Mouse (Mus musculus): ENCODE data around the gene Fmo1. TPM values are rescaled to one million over a fixed set of nuclear protein-coding genes. Genes with fewer than 3 reads are reported as not detected.

Fmo1 gene
- polyA plus RNA-seq, 1 experiment, result not detected

- TF ChIP-seq FLI1 (IDR thresholded peaks at IDR 0.05; ENCODE audit: low read length) (no peak), GATA1 (IDR thresholded peaks at IDR 0.05; ENCODE audit: borderline replicate concordance, low read length) (no peak)
- peaks cover 4% of the 10 kb centered on the region; the same call in 1 of the 2 replicates for H3K9me3 ChIP-seq
- no peaks in the 10 kb centered on the region for H3K4me1 ChIP-seq
- no peaks in the 10 kb centered on the region for H3K27me3 ChIP-seq (replicated peaks)
- no peak overlapping the region for H3K4me3 ChIP-seq (replicated peaks)
- no peaks in the 10 kb centered on the region for H3K36me3 ChIP-seq (replicated peaks; ENCODE audit: low read length)
Measured at GRCm38 (mm10) chr1:162887644-162888043, 21.2 kb upstream of the Fmo1 start.

GRCm38 (mm10) chr1:162886138-162886816, 19.9 kb upstream of the Fmo1 start:
- TF ChIP-seq GATA1 (IDR thresholded peaks at IDR 0.05; ENCODE audit: borderline replicate concordance, low read length) (no peak), FLI1 (IDR thresholded peaks at IDR 0.05; ENCODE audit: low read length) (no peak)
- H3K27me3 ChIP-seq (replicated peaks), result no peaks in the 10 kb centered on the region
- H3K9me3 ChIP-seq, result peaks cover 4% of the 10 kb centered on the region; the same call in 1 of the 2 replicates
- H3K4me3 ChIP-seq (replicated peaks), result no peak overlapping the region
- H3K36me3 ChIP-seq (replicated peaks; ENCODE audit: low read length), result no peaks in the 10 kb centered on the region
- H3K4me1 ChIP-seq, result no peaks in the 10 kb centered on the region

GRCm38 (mm10) chr1:162882681-162883080, 16.3 kb upstream of the Fmo1 start:
- peaks cover 4% of the 10 kb centered on the region; the same call in 1 of the 2 replicates for H3K9me3 ChIP-seq
- H3K4me1 ChIP-seq, result no peaks in the 10 kb centered on the region
- no peak overlapping the region for H3K4me3 ChIP-seq (replicated peaks)

DNA sequence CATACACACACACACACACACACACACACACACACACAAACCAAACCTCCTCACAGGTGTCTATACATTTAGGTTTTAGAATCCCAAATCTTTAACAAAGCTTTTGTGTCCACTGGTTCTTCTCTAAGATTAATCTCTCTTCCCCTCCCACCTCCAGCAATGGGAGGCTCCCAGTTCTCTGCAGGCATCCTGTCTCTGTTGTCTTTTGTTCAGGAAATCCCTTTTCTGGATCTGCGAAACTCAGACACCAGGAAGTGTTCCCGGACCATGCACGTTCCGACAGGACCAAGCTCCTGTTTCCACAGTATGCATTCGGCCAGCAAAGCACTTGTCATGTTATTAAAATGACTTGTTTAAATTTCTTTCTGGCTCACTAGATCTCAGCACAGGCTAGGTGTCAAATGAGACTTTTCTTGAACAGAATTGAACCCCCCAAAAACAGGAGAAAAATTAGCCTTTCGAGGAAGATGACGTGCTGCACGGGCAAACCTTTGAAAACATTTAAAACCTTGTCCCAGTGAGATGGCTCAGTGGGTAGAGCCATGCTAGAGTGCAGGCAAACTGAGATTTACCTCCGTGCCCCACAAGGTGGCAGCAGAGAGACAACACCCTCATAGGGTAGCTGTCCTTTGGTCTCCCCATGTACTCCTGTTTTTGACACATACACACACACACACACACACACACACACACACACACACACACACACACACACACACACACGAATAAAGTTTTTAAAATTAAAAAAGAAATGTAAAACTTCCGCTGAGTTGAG, 13.4 kb upstream of the Fmo1 start:
- TF ChIP-seq GATA1 (IDR thresholded peaks at IDR 0.05; ENCODE audit: borderline replicate concordance, low read length), result no peak
- no peak for TF ChIP-seq FLI1 (IDR thresholded peaks at IDR 0.05; ENCODE audit: low read length)
- H3K27me3 ChIP-seq (replicated peaks), result no peaks in the 10 kb centered on the region
- H3K4me1 ChIP-seq, result no peaks in the 10 kb centered on the region
- H3K4me3 ChIP-seq (replicated peaks), result no peak overlapping the region
- H3K36me3 ChIP-seq (replicated peaks; ENCODE audit: low read length), result no peaks in the 10 kb centered on the region
- no peaks in the 10 kb centered on the region for H3K9me3 ChIP-seq

More at GRCm38 (mm10) chr1:162882681-162883080, 16.3 kb upstream of the Fmo1 start:
- no peak for TF ChIP-seq GATA1 (IDR thresholded peaks at IDR 0.05; ENCODE audit: borderline replicate concordance, low read length)
- no peak for TF ChIP-seq FLI1 (IDR thresholded peaks at IDR 0.05; ENCODE audit: low read length)
- no peaks in the 10 kb centered on the region for H3K36me3 ChIP-seq (replicated peaks; ENCODE audit: low read length)
- H3K27me3 ChIP-seq (replicated peaks), result no peaks in the 10 kb centered on the region

DNA sequence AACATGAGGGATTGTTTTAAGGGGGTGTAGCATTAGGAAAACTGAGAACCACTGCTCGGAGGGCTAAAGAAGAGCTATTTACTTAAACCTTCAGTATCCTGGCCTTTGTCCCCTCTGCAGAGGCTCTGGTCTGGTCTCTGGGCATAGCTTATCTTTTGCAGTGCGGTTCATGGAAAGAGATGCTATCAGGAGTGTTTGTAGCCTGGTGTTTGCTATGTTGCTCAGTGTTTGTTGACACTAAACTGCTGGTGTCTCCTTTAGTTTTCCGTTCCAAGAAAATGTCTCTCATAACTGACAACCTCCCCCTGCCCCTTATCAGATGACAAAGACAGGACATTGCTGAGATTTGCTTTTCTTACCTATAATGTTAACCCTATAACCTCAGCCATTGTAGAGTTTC, 8.7 kb upstream of the Fmo1 start:
- H3K9me3 ChIP-seq, result no peaks in the 10 kb centered on the region; the same call in 1 of the 2 replicates
- TF ChIP-seq GATA1 (IDR thresholded peaks at IDR 0.05; ENCODE audit: borderline replicate concordance, low read length) (no peak), FLI1 (IDR thresholded peaks at IDR 0.05; ENCODE audit: low read length) (no peak)
- no peaks in the 10 kb centered on the region for H3K4me1 ChIP-seq
- H3K4me3 ChIP-seq (replicated peaks), result no peak overlapping the region
- no peaks in the 10 kb centered on the region for H3K36me3 ChIP-seq (replicated peaks; ENCODE audit: low read length)
- no peaks in the 10 kb centered on the region for H3K27me3 ChIP-seq (replicated peaks)

- no peaks in the 10 kb centered on the region for H3K36me3 ChIP-seq (replicated peaks; ENCODE audit: low read length)
- no peaks in the 10 kb centered on the region for H3K4me1 ChIP-seq
- TF ChIP-seq GATA1 (IDR thresholded peaks at IDR 0.05; ENCODE audit: borderline replicate concordance, low read length) (no peak), FLI1 (IDR thresholded peaks at IDR 0.05; ENCODE audit: low read length) (no peak)
- H3K4me3 ChIP-seq (replicated peaks), result no peak overlapping the region
- no peaks in the 10 kb centered on the region for H3K27me3 ChIP-seq (replicated peaks)
- H3K9me3 ChIP-seq, result no peaks in the 10 kb centered on the region; the same call in 1 of the 2 replicates
Measured at GRCm38 (mm10) chr1:162871701-162872311, 5.4 kb upstream of the Fmo1 start.

GRCm38 (mm10) chr1:162870978-162871377, 4.6 kb upstream of the Fmo1 start:
- H3K9me3 ChIP-seq, result no peaks in the 10 kb centered on the region; the same call in 1 of the 2 replicates
- TF ChIP-seq GATA1 (IDR thresholded peaks at IDR 0.05; ENCODE audit: borderline replicate concordance, low read length), result no peak
- no peak for TF ChIP-seq FLI1 (IDR thresholded peaks at IDR 0.05; ENCODE audit: low read length)
- H3K36me3 ChIP-seq (replicated peaks; ENCODE audit: low read length), result no peaks in the 10 kb centered on the region
- H3K27me3 ChIP-seq (replicated peaks), result no peaks in the 10 kb centered on the region
- no peaks in the 10 kb centered on the region for H3K4me1 ChIP-seq
- no peak overlapping the region for H3K4me3 ChIP-seq (replicated peaks)

GRCm38 (mm10) chr1:162867396-162867795, 986 bp upstream of the Fmo1 start:
- Histone ChIP-seq H3K27me3 (replicated peaks) (no peaks in the 10 kb centered on the region), H3K4me1 (no peaks in the 10 kb centered on the region), H3K4me3 (replicated peaks) (no peak overlapping the region), H3K36me3 (replicated peaks; ENCODE audit: low read length) (no peaks in the 10 kb centered on the region), H3K9me3 (no peaks in the 10 kb centered on the region; the same call in 1 of the 2 replicates)
- TF ChIP-seq GATA1 (IDR thresholded peaks at IDR 0.05; ENCODE audit: borderline replicate concordance, low read length) (no peak), FLI1 (IDR thresholded peaks at IDR 0.05; ENCODE audit: low read length) (no peak)

- no peak overlapping the region for H3K4me3 ChIP-seq (replicated peaks)
- no peaks in the 10 kb centered on the region for H3K9me3 ChIP-seq
- H3K4me1 ChIP-seq, result no peaks in the 10 kb centered on the region
- no peaks in the 10 kb centered on the region for H3K36me3 ChIP-seq (replicated peaks; ENCODE audit: low read length)
- no peaks in the 10 kb centered on the region for H3K27me3 ChIP-seq (replicated peaks)
- TF ChIP-seq GATA1 (IDR thresholded peaks at IDR 0.05; ENCODE audit: borderline replicate concordance, low read length) (no peak), FLI1 (IDR thresholded peaks at IDR 0.05; ENCODE audit: low read length) (no peak)
Measured at GRCm38 (mm10) chr1:162865493-162865830, 948 bp downstream of the Fmo1 start.
